ENCODE assay signal across 19 mouse cellular contexts in the genomic region with DNA sequence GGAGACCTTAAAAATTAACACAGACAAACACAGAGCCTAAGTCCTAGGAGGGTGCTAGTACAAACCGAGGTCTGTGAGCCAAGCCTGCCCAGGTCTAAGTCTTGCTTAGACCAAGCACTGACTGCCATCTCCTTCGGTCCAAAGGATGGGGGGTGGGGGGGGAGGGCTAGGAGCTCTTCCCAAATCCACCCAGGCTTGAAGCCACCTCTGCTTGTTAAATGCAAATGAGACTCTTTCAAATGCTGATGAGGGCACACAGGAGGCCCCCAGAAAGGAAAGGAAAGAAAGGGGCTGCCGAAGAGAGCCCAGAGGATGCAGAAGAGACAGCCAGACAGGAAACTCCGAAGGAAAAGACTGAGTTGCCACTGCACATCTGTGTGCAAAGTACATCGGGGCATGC. TPM values are rescaled to one million over a fixed set of nuclear protein-coding genes. Genes with fewer than 3 reads are reported as not detected.
DNase-seq lines count a peak whose midpoint lies in the region; ATAC-seq and TF ChIP-seq lines count a peak whose summit lies in the region.
"Had no signal": no experiment of that assay in that cellular context is flagged by ENCODE, and none has a peak within 500 bp of the region (broad histone marks: within the 10 kb centered on the region; RNA-seq: fewer than 3 reads in every experiment).

No protein-coding gene starts in this region.

- H3K36me3 ChIP-seq in forebrain, embryonic 12.5 days (replicated peaks): no peaks in the 10 kb centered on the region
- no peaks in the 10 kb centered on the region for H3K36me3 ChIP-seq in hindbrain, embryonic 15.5 days
- H3K36me3 ChIP-seq: heart, embryonic 15.5 days had no signal

- peaks cover 9% of the 10 kb centered on the region; the same call in 1 of the 2 replicates for H3K9me3 ChIP-seq in forebrain, embryonic 12.5 days
- H3K9me3 ChIP-seq in hindbrain, embryonic 15.5 days: no peaks in the 10 kb centered on the region
- H3K9me3 ChIP-seq: heart, embryonic 15.5 days had no signal

- H3K4me3 ChIP-seq in layer of hippocampus, adult 2 months: no peak overlapping the region
- H3K4me3 ChIP-seq in forebrain, embryonic 12.5 days (replicated peaks): no peak overlapping the region
- H3K4me3 ChIP-seq in hindbrain, embryonic 15.5 days: no peak overlapping the region
- H3K4me3 ChIP-seq: erythroblast, embryonic 14.5 days; heart, embryonic 15.5 days had no signal

- peak overlapping the region; percentile 33 for H3K4me2 ChIP-seq in forebrain, embryonic 12.5 days
- H3K4me2 ChIP-seq in hindbrain, embryonic 15.5 days: no peak overlapping the region
- H3K4me2 ChIP-seq: heart, embryonic 15.5 days had no signal

- no peak for DNase-seq in layer of hippocampus, adult 2 months (ENCODE audit: low spot score in 2 of 2)
- no peak for DNase-seq in layer of hippocampus, adult 18-20 months (ENCODE audit: low spot score in 2 of 2)
- peak; percentile 90 for DNase-seq in ES-CJ7 (ENCODE audit: low read depth, low spot score)
- DNase-seq in lung, postnatal 10 days: no peak
- DNase-seq in cerebellum, postnatal 36 days: no peak
- DNase-seq: adrenal gland, adult 8-10 months; cerebellum, postnatal 10 days; heart, adult 11 months; kidney, adult 9 months; liver; lung, adult 18-20 months; right cerebral cortex, postnatal 14 days; thymus, postnatal 4 days had no signal

- peak overlapping the region; percentile 36; the same call in 1 of the 2 replicates for H3K9ac ChIP-seq in forebrain, embryonic 12.5 days
- H3K9ac ChIP-seq in hindbrain, embryonic 15.5 days: no peak overlapping the region
- H3K9ac ChIP-seq: heart, embryonic 15.5 days had no signal

- ATAC-seq in forebrain, embryonic 12.5 days (ENCODE audit: low FRiP score): peak; percentile 58; the same call in 1 of the 2 replicates
- 0 out of 2 replicates have a peak, but pooled peaks have one; percentile 42 for ATAC-seq in hindbrain, embryonic 15.5 days (ENCODE audit: low FRiP score, low read depth)
- no peak for ATAC-seq in inflammation-experienced regulatory T-cells, adult 6 months

- H3K27ac ChIP-seq in layer of hippocampus, adult 2 months: peak overlapping the region; percentile 43; the same call in 1 of the 2 replicates
- peak overlapping the region; percentile 72 for H3K27ac ChIP-seq in forebrain, embryonic 12.5 days
- H3K27ac ChIP-seq in hindbrain, embryonic 15.5 days (replicated peaks): peak overlapping the region; percentile 53; the same call in 1 of the 2 replicates
- H3K27ac ChIP-seq: heart, embryonic 15.5 days; macrophage had no signal

- no peaks in the 10 kb centered on the region for H3K27me3 ChIP-seq in forebrain, embryonic 12.5 days
- no peaks in the 10 kb centered on the region for H3K27me3 ChIP-seq in hindbrain, embryonic 15.5 days

- 3% methylated on average over 5 of the region's 5 CpGs for WGBS in forebrain, embryonic 12.5 days
- 2% methylated on average over 5 of the region's 5 CpGs for WGBS in hindbrain, embryonic 15.5 days

- H3K4me1 ChIP-seq in forebrain, embryonic 12.5 days: peaks cover 28% of the 10 kb centered on the region
- H3K4me1 ChIP-seq in hindbrain, embryonic 15.5 days (replicated peaks): no peaks in the 10 kb centered on the region; the same call in 1 of the 2 replicates
- H3K4me1 ChIP-seq: heart, embryonic 15.5 days had no signal

- no peak for TF ChIP-seq CTCF in layer of hippocampus, adult 2 months (conservative IDR thresholded peaks at IDR 0.05)

RNA-seq across cellular contexts. Expression of a gene that starts 37.2 kb away (rescaled TPM):
- total RNA-seq in layer of hippocampus, adult 2 months (2021): 100 to 1,000 TPM; 106 to 122 TPM
- total RNA-seq in layer of hippocampus, adult 18-20 months (2021): 100 to 1,000 TPM; 130 to 131 TPM
- polyA plus RNA-seq in forebrain, embryonic 12.5 days (2016; fragmentation: Nextera tagmentation; extraction: Ambion mirVana): 1.7 and 1.9 TPM in 2 replicates
- polyA plus RNA-seq in hindbrain, embryonic 15.5 days (2015; fragmentation: Nextera tagmentation; extraction: Ambion mirVana): 6.7 and 9.6 TPM in 2 replicates
- not detected for polyA plus RNA-seq in inflammation-experienced regulatory T-cells, adult 6 months (2017; shearing (Covaris generic))
- polyA plus RNA-seq: erythroblast, embryonic 14.5 days; macrophage had no signal

RNA-seq across cellular contexts. Expression of a gene that starts 47.4 kb away (rescaled TPM):
- total RNA-seq in layer of hippocampus, adult 2 months (2021): 1 to 10 TPM; 1.2 to 1.8 TPM
- total RNA-seq in layer of hippocampus, adult 18-20 months (2021): 1 to 10 TPM; 1.5 to 1.8 TPM
- 39.6 and 41.8 TPM in 2 replicates for polyA plus RNA-seq in forebrain, embryonic 12.5 days (2016; fragmentation: Nextera tagmentation; extraction: Ambion mirVana)
- polyA plus RNA-seq in hindbrain, embryonic 15.5 days (2015; fragmentation: Nextera tagmentation; extraction: Ambion mirVana): 8.2 and 8.8 TPM in 2 replicates
- 10 to 100 TPM in 1 of 3 experiments, 1 to 10 TPM in 2; 1.4 to 12.9 (median 3.9) TPM for polyA plus RNA-seq in inflammation-experienced regulatory T-cells, adult 6 months (2017; shearing (Covaris generic))

RNA-seq across cellular contexts. Expression of a gene that starts 47.7 kb away (rescaled TPM):
- 10 to 100 TPM; 54.5 to 56.9 TPM for total RNA-seq in layer of hippocampus, adult 2 months (2021)
- 10 to 100 TPM; 63.5 to 64.1 TPM for total RNA-seq in layer of hippocampus, adult 18-20 months (2021)
- polyA plus RNA-seq in forebrain, embryonic 12.5 days (2016; fragmentation: Nextera tagmentation; extraction: Ambion mirVana): 18.0 and 19.6 TPM in 2 replicates
- 28.7 and 30.1 TPM in 2 replicates for polyA plus RNA-seq in hindbrain, embryonic 15.5 days (2015; fragmentation: Nextera tagmentation; extraction: Ambion mirVana)
- 10 to 100 TPM in 2 of 3 experiments, 1 to 10 TPM in 1; 8.6 to 12.5 (median 11.2) TPM for polyA plus RNA-seq in inflammation-experienced regulatory T-cells, adult 6 months (2017; shearing (Covaris generic))

RNA-seq across cellular contexts. Expression of a gene that starts 56.0 kb away (rescaled TPM):
- not detected for total RNA-seq in layer of hippocampus, adult 2 months (2021)
- total RNA-seq in layer of hippocampus, adult 18-20 months (2021): under 1 TPM in 1 of 2 experiments, not detected in 1; 0.13 TPM
- polyA plus RNA-seq in forebrain, embryonic 12.5 days (2016; fragmentation: Nextera tagmentation; extraction: Ambion mirVana): 0.18 TPM in 1 of 2 replicates, not detected in the other
- 0.05 TPM in 1 of 2 replicates, not detected in the other for polyA plus RNA-seq in hindbrain, embryonic 15.5 days (2015; fragmentation: Nextera tagmentation; extraction: Ambion mirVana)
- not detected for polyA plus RNA-seq in inflammation-experienced regulatory T-cells, adult 6 months (2017; shearing (Covaris generic))
- polyA plus RNA-seq: erythroblast, embryonic 14.5 days; heart, embryonic 15.5 days; macrophage had no signal
